Mouse (Mus musculus) kidney, adult 18-20 months (tissue): ENCODE data around the gene Mipep.

ENCODE experiments used
- DNase-seq: peaks from one replicate; pipeline ENCODE4 v3.0.0; 2021

Mipep gene

GRCm38 (mm10) chr14:60757722-60758121, 26.7 kb upstream of the Mipep start:
- DNase-seq, result no peak

GRCm38 (mm10) chr14:60759097-60759496, 25.3 kb upstream of the Mipep start:
- no peak for DNase-seq

DNA sequence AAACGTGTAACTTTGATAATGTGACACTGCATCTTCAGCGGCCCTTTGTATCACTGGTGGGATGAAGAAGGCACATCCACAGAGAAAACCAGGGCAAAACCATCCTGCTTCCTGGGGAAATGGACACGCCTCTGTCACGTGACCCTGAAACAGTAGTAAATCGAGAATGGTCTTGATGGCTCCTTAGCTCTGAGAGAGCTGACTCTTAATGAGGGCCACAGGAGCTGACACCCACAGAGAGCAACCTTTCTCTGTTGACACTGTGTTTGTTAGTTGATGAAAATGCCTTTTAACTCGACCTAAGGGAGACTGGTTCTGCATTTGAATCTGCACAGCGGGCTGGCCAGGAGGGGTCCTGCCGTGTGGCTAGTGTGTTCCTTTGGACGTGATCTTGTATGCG, 22.6 kb upstream of the Mipep start:
- DNase-seq, result no peak

DNA sequence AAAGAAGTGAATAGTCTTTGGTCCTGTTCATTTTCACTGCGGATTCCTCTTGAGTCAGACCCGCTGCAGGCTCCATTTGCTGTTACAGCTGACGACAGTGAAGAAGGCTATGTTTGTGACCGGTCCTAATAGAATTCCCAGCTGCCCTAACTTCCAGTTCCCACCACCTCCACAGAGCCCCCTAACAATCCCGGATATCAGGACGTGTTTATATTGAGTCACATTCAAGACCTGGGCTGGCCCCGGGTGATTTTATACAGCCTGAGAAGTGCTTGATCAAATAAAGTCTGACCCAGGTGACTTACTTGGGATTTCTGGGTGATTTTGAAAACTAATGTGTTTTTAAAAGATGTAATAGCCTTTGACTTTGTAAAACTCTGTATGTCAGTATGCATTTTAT, 21.6 kb upstream of the Mipep start:
- no peak for DNase-seq

DNA sequence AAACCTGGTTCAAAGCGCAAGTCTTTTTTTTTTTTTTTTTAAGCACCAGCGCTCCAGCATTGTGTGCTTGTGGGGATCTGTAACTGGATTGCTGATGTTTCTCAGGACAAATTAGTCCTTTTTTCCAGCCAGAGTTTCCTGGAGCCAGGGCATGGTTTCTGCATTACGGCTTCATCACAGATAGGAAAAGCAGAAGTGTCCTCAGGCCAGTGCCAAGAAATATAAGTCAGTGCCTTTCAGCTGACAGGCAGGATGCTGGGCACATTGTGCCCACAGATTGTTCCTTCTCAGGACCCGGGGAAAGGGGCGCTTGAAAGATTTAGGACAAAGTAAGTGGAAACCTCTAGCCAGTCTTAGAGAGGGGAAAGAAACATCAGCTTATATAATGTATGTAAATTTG, 20.6 kb upstream of the Mipep start:
- DNase-seq, result no peak

DNA sequence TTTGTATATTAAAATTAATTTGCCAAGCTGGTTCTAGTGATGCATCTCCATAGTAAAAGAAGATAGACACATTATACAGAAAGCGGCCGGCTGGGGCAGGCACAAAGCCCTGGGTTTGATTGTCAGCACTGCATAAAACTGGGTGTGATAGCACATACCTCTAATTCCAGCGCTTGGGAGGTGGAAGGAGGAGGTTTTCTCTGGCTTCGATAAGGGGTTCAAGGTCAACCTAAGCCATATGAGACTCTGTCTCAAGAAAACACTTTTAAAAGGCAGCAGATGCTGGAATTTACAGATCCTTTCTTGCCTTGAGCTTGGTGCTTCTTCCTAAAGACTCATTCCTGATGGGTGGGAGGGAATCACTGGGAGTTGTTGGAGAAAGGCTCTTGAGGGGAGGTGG, 19.8 kb upstream of the Mipep start:
- no peak for DNase-seq

DNA sequence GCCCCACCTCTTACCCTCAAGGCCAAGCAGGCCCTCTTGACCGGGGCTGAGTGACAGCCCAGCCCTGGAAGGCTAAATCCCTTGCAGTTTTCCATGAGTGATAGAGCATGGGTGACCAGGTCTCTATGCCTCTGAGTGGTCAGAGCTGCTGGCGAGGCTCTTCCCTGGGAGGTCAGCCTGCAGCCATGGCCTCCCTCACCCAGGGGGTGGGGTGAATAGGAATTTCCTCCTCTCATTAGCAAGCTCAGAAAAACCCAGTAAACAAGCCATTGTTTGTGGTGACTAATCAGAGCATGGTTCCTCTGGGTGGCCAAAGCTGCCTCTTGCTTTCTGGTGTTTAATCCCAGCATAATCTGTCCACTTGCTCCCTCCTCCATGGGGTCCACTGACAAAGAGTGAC, 19.3 kb upstream of the Mipep start:
- no peak for DNase-seq

DNA sequence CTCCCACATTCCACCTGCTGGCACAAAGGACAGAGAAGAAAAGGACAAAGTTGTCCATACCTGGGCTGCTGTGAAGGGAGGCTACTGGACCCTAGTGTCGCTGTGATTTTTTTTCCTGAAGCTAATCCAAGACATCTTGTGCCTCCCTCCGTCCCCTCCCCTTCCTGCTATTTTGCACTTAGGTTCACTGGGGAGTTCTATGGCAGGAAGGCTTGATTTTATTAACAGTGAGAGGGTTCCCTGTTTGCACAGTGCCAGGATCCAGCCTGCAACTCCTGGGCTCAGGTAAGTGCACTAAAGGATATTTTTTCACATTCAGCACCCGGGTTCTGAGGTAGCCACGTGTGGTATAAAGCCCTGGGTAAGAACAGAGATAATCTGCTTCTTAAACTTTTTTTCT, 16.5 kb upstream of the Mipep start, which contains the start of gene C1qtnf9:
C1qtnf9 (plus strand) TSS at position 251 of the 400 bp plus-strand sequence.
- DNase-seq, result no peak

DNA sequence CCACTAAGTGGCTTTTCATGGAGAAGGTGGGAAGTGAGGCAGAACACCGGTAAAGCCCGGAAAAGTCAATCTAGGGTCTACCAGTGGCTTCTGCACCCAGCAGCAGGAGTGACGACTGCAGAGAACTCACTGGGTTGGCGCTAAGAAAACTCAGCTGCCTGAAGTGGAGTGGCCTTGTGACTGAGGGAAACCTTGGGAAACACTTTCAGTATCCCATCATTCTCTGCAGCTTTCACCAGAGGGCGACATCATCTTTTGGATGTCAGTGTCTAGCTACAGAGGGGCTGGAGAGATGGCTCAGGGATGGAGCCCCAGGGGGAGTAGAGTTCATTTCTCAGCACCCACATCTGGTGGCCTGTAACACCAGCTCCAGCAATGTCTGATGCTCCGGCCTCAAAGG, 15.0 kb upstream of the Mipep start:
- DNase-seq, result no peak

- no peak for DNase-seq
Measured at GRCm38 (mm10) chr14:60770594-60770993, 13.8 kb upstream of the Mipep start.

GRCm38 (mm10) chr14:60771057-60771456, 13.3 kb upstream of the Mipep start:
- peak; percentile 78 for DNase-seq

DNA sequence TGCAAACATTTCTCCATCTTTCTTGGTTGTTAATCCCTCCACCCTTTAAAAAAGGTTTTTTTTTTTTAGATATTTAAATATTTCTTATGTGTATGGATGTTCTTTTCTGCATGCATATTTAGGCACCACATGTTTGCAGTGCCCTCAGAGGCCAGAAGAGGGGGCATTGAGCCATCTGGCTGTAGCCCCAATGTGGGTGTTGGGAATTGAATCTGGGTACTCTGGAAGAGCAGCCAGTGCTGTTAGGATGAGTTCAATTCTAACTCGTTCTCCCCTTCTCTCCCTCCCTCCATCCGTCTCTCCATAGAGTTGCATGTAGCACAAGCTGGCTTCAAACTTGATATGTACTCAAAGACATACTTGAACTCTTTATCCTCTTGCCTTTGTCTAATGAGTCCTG, 10.9 kb upstream of the Mipep start:
- DNase-seq, result no peak

DNA sequence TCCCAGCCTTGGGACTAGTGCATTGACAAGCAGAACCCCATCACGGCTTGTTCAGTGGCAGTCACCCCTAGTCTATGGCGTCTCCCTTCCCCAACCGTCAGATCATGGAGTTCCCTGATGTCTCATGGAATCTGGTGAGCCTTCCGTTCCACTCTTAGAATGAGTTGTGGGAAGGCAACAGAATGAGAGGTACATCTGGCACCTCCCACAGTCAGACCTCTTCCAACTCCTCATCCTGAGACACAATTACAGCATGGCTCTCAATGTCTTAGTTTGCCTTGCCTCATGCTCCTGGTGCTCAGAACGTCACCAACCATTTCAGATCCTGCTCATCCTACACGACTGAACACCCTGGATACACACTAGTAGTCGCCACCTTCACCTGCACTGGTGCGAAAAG, 7.9 kb upstream of the Mipep start:
- DNase-seq, result no peak

GRCm38 (mm10) chr14:60777485-60777919, 6.9 kb upstream of the Mipep start:
- DNase-seq, result no peak

DNA sequence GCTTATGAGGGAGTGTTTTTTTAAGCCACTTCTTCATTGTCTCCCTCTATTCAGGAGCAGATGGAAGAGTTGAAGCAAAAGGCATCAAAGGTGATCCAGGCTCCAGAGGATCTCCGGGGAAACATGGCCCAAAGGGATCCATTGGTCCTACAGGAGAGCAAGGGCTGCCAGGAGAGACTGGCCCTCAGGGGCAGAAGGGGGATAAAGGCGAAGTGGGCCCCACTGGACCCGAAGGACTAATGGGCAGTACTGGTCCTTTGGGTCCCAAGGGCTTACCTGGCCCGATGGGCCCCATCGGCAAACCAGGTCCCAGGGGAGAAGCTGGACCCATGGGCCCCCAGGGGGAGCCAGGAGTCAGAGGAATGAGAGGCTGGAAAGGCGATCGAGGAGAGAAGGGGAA, 5.2 kb upstream of the Mipep start:
- DNase-seq, result no peak

DNA sequence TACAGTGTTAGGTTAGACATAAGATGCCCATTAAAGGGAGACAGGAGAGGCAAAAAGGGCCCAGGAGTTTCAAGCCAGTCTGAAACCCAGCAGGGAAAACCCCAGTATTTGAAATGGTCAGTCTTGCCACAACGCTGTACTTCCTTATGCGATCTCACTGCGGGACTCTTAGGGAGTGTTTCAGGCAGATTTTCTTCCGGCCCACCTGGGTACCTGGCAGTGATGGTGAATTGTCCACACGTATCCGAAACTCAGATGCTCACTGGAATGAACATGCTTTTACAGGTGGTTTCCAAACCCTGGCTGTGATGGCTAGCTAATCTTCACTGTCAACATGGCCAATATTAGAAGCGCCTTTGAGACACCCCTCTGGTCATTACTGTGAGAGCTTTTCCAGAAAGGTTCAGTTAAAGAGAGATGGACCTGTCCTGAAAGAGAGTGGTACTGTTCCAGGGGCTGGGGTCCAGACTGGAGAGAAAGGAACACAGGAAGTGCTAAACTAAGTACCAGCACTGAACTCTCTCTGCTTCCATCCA, 2.2 kb upstream of the Mipep start:
- DNase-seq, result no peak

GRCm38 (mm10) chr14:60783196-60783595, 1.2 kb upstream of the Mipep start:
- DNase-seq, result no peak

GRCm38 (mm10) chr14:60790103-60790502, 5.7 kb downstream of the Mipep start:
- peak; percentile 55 for DNase-seq

GRCm38 (mm10) chr14:60796600-60797322, 12.4 kb downstream of the Mipep start:
- DNase-seq, result no peak

DNA sequence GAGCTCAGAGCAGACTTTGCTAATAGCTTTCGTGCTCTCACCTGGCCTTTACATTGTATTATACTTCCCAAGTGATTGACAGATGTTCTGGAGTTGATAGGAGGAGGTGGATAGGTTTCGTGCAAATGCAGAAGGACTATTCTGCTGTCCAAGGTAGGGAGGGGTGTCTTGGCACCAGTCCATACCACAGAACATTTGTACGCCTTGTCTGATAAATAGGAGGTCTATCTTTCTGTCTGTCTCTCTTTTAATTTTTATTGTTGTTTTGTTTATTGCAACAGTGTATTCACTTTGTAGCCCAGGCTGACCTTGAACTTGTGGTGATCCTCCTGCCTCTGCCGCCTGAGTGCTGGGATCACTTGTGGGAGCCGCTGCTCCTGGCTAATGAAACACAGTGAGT, 13.2 kb downstream of the Mipep start:
- DNase-seq, result no peak

DNA sequence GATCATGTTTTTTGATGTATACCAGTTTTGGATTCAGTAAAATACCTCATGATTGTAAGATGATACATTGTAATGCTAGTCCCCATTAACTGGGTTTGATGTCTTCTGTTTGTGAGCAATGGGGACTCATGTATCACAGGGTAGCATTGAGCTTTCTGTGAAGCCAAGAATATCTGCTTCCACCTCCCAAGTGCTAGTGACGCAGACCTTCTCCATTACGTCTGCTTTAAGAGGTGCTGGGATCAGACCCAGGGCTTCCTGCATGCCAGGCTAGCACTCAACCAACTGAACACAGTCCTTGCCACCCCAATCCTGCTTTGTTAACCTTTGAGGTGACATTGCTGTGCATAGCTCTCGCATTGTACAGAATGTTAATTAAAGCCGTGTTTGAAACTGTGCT, 14.3 kb downstream of the Mipep start:
- DNase-seq, result no peak

- peak; percentile 8 for DNase-seq
Measured at GRCm38 (mm10) chr14:60799762-60800728, 15.7 kb downstream of the Mipep start.

DNA sequence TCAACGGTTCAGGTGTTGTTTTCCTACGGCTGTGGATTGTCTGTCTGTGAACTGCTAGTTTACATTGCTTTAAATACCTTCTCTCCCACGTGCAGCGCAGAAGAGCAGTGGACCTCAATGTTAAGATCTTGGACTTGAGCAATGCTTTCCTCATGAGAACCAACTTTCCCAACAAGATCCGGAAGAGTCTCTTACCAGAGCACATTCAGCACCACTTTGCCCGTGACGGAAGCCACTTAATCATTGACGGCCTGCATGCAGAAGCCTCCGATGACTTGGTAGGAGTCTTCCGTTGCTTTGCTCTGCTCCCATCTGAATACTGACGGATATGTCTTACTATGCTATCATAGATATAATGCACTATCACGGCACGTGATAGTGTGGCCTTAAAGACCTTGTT, 17.7 kb downstream of the Mipep start:
- DNase-seq, result no peak

- no peak for DNase-seq
Measured at GRCm38 (mm10) chr14:60804978-60805377, 20.6 kb downstream of the Mipep start.
